Mouse (Mus musculus): ENCODE measurements around the gene Ank2.

Ank2 gene

DNA sequence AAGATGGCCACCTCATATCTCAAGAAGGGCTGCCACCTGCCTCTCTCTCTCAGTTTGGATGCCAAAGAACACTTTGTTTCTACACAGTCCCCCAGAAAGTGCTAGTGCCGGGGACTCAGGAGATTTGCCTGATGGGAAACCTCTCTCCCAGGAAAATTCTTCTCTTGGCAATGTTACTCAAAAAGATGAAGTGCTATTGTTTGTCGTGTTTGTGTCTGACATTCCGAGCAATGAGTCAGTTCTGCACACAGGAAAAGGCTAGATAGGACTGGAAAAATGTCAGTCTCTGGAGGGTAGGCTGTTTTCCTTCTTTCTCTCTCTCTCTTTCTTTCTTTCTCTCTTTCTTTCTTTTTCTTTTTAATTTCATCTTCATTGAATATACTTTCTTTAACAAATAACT, 577.2 kb downstream of the Ank2 start:
- in situ Hi-C loops (cut with MboI, MseI) = no loop called here

DNA sequence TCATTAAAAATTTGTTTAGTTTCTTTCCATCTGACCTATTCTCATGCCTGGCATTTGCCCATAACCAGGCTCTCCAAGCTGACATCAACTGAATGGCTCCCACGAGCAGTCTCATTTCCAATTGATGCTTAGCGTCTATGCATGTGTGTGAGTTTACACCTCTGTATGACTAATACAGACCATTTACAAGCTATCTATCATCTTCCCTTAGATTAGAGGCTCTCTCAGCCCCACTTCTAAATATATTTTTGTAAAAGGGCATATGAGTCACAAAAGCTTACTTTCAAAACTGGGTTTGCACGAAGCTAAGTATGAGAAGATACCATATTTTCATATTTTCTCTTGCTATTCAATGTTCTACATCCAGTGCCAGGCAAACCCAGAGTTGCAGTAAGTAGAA, 578.9 kb downstream of the Ank2 start:
- in situ Hi-C loops (cut with MboI, MseI) = no loop called here

DNA sequence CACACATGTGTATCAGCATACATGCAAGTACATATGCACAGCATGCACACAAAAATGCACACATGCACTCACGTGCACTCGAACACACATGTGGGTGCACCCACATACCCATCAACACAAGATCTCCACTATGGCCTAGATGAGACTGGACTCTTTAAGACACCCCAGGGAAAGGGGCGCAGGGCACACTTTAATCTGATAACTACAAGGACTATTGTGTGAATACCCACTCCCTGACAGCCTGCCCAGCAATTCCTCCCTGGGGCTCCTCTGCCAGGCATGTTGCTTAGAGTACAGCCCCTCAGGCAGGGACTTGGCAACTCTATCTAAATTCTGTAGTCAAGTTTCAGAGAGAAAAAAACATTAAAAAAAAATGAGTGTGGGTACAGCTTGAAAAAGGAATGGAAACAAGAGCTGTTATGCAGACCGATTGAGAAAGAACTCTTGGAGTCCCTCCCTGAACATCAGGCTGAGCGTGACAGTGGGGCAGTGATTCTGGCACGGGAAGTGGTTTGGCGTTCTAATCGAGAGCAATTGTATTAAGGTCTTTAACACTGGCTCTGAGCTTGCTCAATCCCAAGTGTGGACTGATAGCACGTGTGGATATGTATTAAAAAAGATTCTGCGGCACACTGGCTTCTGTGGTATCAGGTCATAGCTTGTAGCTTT, 580.2 kb downstream of the Ank2 start:
- in situ Hi-C loops (cut with MboI, MseI) = no loop called here

DNA sequence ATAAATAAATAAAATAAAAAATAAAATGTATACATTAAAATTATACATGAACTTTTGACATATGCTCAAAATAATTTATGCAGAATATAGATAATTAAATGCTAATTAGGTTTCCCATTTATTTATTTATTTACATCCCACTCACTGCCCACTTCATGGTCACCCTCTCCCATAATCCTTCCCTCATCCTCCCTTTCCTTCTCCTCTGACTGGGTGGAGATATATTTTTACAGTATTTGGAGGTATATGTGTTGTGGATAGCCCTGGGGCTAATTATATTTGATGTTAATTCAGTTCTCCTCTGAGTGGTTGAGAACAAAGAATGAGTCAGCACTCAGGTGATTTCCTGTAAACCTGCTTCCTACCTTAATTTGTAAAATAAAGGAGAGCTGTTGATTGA, 582.8 kb downstream of the Ank2 start:
- in situ Hi-C loops (cut with MboI, MseI) = no loop called here

DNA sequence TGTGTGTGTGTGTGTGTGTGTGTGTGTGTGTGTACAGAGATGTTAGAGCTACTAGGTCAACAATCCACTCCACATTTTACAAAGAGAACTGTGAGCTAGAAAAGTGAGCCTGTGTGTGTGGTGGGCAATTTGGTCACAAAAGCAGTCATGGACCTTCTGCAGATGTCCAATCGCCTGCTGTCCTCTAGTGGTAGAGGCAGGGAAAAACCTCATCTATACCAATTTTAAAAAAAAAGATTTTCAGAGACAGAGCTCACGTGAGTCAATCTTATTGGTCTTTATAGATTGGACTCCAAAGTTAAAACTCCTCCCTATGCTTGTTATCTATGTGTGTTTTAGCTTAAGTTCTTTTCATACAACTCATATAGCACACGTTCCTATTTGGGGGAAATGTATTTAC, 595.6 kb downstream of the Ank2 start:
- in situ Hi-C loops (cut with MboI, MseI) = no loop called here

DNA sequence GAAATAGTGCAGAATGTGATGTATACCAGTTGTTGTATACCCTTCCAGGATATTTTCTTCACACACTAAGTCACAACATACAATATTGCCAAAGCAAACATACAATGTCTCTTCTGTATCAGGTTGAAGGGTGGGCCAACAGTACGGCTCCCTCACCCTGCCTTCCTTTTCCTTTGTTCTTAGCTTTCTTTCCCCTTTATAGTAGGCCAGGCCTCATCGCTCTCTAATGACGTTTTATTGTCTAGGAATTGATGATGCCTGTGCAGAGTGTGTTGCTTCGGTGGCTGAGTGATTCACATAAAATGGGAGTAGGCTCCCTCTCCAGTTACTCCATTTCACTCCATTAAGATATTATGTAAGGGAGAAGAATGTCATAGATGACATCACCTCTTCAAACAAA, 612.5 kb downstream of the Ank2 start:
- in situ Hi-C loops (cut with MboI, MseI) = no loop called here

DNA sequence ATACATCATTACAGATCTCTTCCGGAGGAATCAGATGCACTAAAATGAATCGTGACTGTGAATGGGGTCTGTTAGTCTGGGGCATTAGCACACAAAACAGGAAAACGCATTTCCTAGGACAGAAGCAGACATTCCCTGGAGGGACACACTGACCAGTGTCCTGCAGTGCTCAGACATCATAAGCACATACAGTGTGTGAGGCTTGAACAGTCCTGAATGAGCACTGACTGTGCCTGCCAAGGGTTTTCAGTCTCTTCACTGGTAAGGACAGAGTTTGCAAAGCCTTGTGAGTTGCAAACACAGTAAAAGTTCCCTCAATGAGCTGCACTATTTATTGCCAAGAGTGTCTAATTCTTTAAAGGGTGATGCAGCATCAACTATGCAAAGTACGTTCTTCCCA, 613.1 kb downstream of the Ank2 start:
- in situ Hi-C loops (cut with MboI, MseI) = no loop called here

DNA sequence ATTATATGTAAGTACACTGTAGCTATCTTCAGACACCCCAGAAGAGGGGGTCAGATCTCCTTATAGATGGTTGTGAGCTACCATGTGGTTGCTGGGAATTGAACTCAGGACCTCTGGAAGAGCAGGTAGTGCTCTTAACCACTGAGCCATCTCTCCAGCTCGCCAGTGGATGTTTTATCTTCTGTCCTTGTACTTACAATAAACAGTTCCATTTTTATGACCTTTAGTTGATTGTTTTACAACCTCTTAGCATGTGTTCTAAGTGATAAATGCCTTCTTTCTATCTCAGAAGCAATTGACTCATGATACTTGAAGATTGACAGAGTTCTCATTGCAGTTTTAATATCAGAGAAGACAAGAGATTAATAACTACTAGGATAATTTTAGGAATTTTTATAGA, 620.9 kb downstream of the Ank2 start:
- in situ Hi-C loops (cut with MboI, MseI) = no loop called here
